Mouse (Mus musculus) kidney, embryonic 14.5 days (tissue): ENCODE measurements at regions not wholly inside any gene's neighbourhood (a gene's known extent, or its start where the extent isn't known, plus 50 kb on each side); places are given as distances from the start of the nearest gene placed in this dataset.

Source experiments
- ATAC-seq: fragments of 200-750 bp; cut with Nextera tagmentation; 2 replicates; pipeline ENCODE4 v1.8.0; 2017; ENCODE audit warnings: moderate number of reproducible peaks, mild to moderate bottlenecking, moderate TSS enrichment, moderate library complexity; ENCODE audit not compliant: low FRiP score, low TSS enrichment
- H3K27ac ChIP-seq: fragments of 300-500 bp; sonication (generic); 2 replicates; pipeline ENCODE4 v1.5.1; 2014; ENCODE audit warnings: low read depth, mild to moderate bottlenecking, low read length, moderate library complexity, mixed read lengths
- H3K27me3 ChIP-seq: fragments of 300-500 bp; sonication (generic); 2 replicates; pipeline ENCODE4 v1.6.1; 2014; ENCODE audit warnings: mild to moderate bottlenecking, low read length; ENCODE audit not compliant: control insufficient read depth, insufficient read depth
- H3K36me3 ChIP-seq: fragments of 300-500 bp; sonication (generic); 2 replicates; pipeline ENCODE4 v1.6.1; 2014; ENCODE audit warnings: low read length, mixed read lengths; ENCODE audit not compliant: control insufficient read depth, insufficient read depth
- H3K4me1 ChIP-seq: fragments of 300-500 bp; sonication (generic); 2 replicates; pipeline ENCODE4 v1.6.1; 2014; ENCODE audit warnings: low read length, mixed read lengths; ENCODE audit not compliant: control insufficient read depth, insufficient read depth
- H3K4me2 ChIP-seq: fragments of 300-500 bp; sonication (generic); replicated peaks from 2 replicates; pipeline ENCODE4 v1.6.1; 2014; ENCODE audit warnings: low read depth, mild to moderate bottlenecking, low read length
- H3K4me3 ChIP-seq: fragments of 300-500 bp; sonication (generic); 2 replicates; pipeline ENCODE4 v1.5.1; 2014; ENCODE audit warnings: mild to moderate bottlenecking, low read length
- H3K9ac ChIP-seq: fragments of 300-500 bp; sonication (generic); 2 replicates; pipeline ENCODE4 v1.6.1; 2014; ENCODE audit warnings: low read depth, mild to moderate bottlenecking, low read length, moderate library complexity
- H3K9me3 ChIP-seq: fragments of 300-500 bp; sonication (generic); 2 replicates; pipeline ENCODE4 v1.6.1; 2016; ENCODE audit warnings: low read length; ENCODE audit not compliant: control insufficient read depth
- WGBS: fragments of 180-500 bp; shearing (Covaris S2); extraction: QIAGEN DNeasy Blood & Tissue Kit; methylation state at CpG from one replicate; pipeline ENCODE4 v1.1.7; 2014; 5-methylcytosine and 5-hydroxymethylcytosine counted together

DNA sequence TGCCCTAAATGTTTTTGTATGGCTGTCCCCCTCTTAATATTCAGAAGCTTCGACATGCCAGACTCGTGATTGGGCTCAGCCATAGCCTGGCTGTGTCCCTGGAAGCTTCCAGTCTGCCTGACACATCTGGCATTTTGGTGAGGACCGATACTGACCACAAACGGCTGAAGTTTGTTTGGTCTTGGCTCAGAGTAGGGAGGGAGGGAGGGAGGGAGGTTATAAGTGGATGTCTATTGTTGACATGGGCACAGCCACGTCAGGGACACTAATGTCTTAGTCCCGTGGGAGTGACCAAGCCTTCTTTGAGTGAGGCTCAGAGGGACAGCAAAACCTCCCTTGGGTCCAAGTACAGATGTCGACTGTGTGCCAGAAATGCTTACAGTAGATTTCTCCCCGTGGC lies 151.7 kb downstream of the Chst1 start:
- H3K36me3 ChIP-seq = no peaks in the 10 kb centered on the region
- ATAC-seq = no peak
- H3K4me3 ChIP-seq = no peak overlapping the region
- 31% methylated on average over 8 of the region's 8 CpGs for whole genome bisulfite sequencing
- H3K4me2 ChIP-seq = no peak overlapping the region
- no peaks in the 10 kb centered on the region for H3K27me3 ChIP-seq
- no peaks in the 10 kb centered on the region for H3K9me3 ChIP-seq
- H3K4me1 ChIP-seq = 0 out of 2 replicates have a peak, but pooled peaks cover 5% of the 10 kb centered on the region
- no peak overlapping the region for H3K27ac ChIP-seq
- H3K9ac ChIP-seq = no peak overlapping the region

DNA sequence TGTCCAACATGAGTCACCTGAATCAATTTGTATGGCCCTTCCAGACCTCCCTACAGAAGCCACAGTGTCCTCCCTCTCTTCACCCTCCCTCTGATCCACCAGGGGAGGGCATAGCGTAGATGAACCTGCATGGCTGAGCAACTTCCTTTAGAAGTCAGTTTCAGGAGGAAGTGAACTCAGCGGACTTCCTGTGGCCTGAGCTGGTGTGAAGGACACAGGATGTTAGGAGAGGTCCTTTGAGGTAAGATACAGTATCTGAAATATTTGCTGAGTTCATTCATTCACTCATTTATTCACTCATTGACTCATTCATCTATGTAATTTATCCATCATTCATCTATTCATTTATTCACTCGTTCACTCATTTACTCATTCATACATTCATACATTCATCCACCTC lies 152.6 kb downstream of the Chst1 start:
- Histone ChIP-seq H3K9me3 (no peaks in the 10 kb centered on the region), H3K27me3 (no peaks in the 10 kb centered on the region), H3K4me3 (no peak overlapping the region), H3K27ac (no peak overlapping the region), H3K9ac (no peak overlapping the region), H3K36me3 (no peaks in the 10 kb centered on the region), H3K4me2 (no peak overlapping the region), H3K4me1 (0 out of 2 replicates have a peak, but pooled peaks cover 5% of the 10 kb centered on the region)
- WGBS = 84% methylated on average over 3 of the region's 3 CpGs
- no peak for ATAC-seq

DNA sequence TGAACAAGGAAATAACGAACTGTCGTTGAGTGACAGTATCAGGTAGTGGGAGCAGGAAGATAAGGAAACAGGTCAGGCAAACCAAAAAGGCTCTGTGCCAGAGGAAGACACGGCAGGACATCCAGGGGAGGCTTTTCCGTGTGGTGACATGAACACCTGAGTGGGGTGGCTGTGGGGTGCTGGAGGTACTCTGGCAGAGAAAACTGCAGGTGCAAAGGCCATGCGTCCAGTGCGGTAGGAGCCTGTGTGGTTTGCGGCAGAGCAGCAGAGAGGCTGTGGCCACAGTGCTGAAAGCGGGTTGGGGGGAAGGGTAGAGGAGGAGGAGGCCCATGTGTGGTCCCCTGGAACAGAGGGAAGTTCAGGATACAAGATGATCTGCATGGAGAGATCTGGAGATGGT lies 153.3 kb downstream of the Chst1 start:
- H3K27ac ChIP-seq = no peak overlapping the region
- WGBS = 82% methylated on average over 8 of the region's 8 CpGs
- no peak overlapping the region for H3K4me3 ChIP-seq
- H3K9me3 ChIP-seq = no peaks in the 10 kb centered on the region
- H3K27me3 ChIP-seq = no peaks in the 10 kb centered on the region
- no peak overlapping the region for H3K4me2 ChIP-seq
- ATAC-seq = no peak
- no peaks in the 10 kb centered on the region for H3K36me3 ChIP-seq
- no peak overlapping the region for H3K9ac ChIP-seq
- 0 out of 2 replicates have a peak, but pooled peaks cover 5% of the 10 kb centered on the region for H3K4me1 ChIP-seq

DNA sequence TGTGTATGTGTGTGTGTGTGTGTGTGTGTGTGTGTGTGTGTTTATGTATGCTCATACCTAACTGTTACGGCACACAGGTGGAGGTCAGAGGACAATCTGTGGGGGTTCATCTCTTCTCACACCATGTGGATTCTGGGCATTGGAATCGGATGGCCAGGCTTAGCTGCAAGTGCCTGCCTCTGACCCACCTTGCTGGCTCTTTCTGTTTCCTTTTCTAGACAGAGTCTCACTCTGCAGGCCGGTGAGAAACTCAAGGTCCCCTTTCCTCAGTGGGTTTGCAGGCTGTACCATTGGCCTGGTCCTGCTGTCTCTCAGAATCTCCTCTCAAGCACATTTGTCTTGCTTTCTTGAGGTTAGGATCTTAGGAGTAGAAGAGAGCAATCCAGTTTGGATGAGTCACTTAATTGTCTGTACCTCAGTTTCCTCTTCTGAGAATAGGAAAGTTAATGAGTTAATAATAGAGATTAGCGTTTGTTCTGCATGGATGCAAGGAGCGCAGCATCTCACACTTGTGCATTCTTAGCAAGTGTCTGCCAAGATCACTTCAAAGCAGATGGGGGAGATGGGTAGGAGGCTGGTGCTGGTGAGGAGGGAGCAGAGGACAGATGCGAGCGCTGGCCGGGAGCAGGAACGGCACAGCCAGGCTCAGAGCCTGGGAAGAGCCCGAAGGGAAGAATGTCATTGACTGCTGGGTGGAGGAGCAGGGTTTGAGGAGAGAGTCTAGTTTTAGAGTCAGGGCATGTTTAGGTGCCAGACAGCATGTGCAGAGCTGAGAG lies 155.2 kb downstream of the Chst1 start:
- no peak for ATAC-seq
- no peak overlapping the region for H3K4me2 ChIP-seq
- no peaks in the 10 kb centered on the region for H3K27me3 ChIP-seq
- WGBS = 43% methylated on average over 10 of the region's 10 CpGs
- H3K4me1 ChIP-seq = 0 out of 2 replicates have a peak, but pooled peaks cover 5% of the 10 kb centered on the region
- H3K27ac ChIP-seq = no peak overlapping the region
- H3K36me3 ChIP-seq = no peaks in the 10 kb centered on the region
- no peak overlapping the region for H3K9ac ChIP-seq
- H3K9me3 ChIP-seq = no peaks in the 10 kb centered on the region
- no peak overlapping the region for H3K4me3 ChIP-seq

DNA sequence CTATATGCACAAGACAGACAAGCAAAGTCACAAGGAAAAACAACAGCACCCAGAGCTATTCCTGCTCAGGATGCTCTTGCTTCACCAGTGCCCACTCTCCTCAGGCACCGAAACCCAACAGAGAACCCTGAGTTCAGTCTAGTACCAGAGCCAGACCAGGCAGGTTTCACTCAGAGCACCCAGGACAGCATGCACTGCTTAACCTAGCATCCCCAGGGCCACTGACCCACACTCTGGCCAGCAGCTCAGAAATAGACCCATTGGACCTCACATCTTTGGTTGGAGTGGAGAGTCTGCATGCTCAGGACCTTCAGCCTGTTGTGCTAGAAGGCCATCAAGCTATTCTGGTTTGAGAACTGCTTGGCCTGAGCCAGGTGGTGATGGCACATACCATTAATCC lies 157.0 kb downstream of the Chst1 start:
- Histone ChIP-seq H3K4me3 (no peak overlapping the region), H3K9ac (no peak overlapping the region), H3K27me3 (no peaks in the 10 kb centered on the region), H3K36me3 (no peaks in the 10 kb centered on the region), H3K4me1 (no peaks in the 10 kb centered on the region), H3K9me3 (no peaks in the 10 kb centered on the region), H3K4me2 (no peak overlapping the region), H3K27ac (no peak overlapping the region)
- 94% methylated on average over 1 of the region's 1 CpGs for WGBS
- ATAC-seq = no peak

DNA sequence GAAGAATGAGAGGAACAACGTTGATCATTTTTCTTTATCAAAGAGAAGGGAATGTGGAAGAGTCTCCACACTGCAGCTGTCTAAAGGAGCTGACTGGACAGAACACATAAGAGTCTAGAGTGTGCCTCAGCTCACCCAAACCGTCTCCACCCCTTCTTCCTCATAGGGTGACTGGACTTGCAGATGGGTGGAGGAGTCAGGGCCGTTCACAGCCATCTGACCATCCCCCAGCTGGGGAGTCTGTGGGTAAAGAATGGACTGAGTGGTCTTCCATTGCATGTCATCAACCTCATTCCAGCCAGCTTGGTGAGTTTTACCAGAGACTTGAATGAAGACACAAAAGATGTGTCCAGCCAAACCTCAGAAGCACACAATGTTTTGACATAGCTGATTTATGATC lies 156.1 kb upstream of the Syt13 start:
- H3K36me3 ChIP-seq = no peaks in the 10 kb centered on the region
- no peak overlapping the region for H3K27ac ChIP-seq
- no peaks in the 10 kb centered on the region for H3K4me1 ChIP-seq
- 53% methylated on average over 3 of the region's 3 CpGs for WGBS
- no peak overlapping the region for H3K9ac ChIP-seq
- H3K4me3 ChIP-seq = no peak overlapping the region
- no peaks in the 10 kb centered on the region for H3K9me3 ChIP-seq
- ATAC-seq = no peak
- no peaks in the 10 kb centered on the region for H3K27me3 ChIP-seq
- no peak overlapping the region for H3K4me2 ChIP-seq

DNA sequence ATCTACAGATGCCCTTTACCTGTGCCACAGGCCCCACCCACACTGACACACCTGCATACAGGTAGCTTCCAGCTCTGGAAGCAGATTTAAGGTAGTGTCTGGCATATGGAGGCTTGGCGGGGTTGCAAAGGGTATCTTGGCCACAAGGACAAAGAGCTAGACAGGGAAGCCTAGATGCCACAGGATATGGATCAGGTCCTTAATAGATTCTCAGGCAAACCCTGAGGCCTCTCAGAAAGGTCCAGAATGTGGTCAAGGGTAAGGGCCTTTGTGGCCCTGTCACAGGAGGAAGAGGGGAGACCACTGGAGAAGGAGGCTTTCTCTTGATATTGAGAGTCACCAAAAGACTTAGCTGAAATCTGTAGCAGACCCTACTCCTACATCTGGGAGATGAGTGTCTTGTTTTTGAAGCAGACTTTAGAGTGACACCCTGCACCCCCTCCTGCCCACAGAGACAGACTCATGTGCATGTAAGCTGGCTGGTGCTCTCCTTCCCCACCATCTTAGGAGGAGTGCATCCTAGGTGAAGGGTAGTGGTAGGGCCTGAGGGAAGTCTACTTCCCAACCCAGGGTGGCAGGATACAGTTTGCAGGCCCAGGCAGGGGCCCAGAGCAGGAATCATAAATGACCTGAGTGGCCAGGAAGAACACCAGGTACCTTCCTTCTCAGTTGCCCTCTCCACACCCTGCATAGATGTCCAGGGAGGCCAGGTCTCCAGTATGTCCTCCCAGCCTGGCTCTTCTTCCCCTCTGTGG lies 150.8 kb upstream of the Syt13 start:
- no peak for ATAC-seq
- H3K4me1 ChIP-seq = no peaks in the 10 kb centered on the region
- no peak overlapping the region for H3K4me3 ChIP-seq
- H3K27ac ChIP-seq = no peak overlapping the region
- no peak overlapping the region for H3K9ac ChIP-seq
- no peaks in the 10 kb centered on the region for H3K36me3 ChIP-seq
- 96% methylated on average over 1 of the region's 1 CpGs for WGBS
- no peaks in the 10 kb centered on the region for H3K27me3 ChIP-seq
- no peaks in the 10 kb centered on the region for H3K9me3 ChIP-seq
- no peak overlapping the region for H3K4me2 ChIP-seq

DNA sequence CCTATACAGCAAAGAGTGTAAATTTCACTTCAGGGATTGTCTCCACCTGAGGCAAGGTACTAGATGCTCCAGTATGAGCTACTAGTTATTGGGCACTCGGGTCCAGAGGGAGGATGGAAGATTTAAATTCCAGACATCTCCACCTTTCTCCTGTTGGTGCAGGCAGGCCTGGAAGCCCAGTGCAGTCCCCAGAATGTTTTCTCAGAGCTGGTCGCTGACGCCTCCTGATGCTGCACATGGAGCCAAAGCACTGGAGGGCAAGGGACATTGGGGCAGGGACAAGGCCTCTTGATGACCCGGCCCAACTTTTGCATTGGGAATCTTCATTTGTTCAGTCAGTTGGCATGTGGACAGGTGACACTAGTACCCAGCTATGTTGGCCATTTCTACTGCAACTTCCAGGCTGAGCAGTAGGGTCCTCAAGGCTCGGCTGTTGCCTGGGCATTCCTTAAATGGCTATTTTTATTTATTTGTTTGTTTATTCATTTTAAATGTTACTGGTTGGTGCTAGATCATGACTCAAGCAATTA lies 147.4 kb upstream of the Syt13 start:
- Histone ChIP-seq H3K27ac (no peak overlapping the region), H3K4me1 (no peaks in the 10 kb centered on the region), H3K9me3 (no peaks in the 10 kb centered on the region), H3K27me3 (no peaks in the 10 kb centered on the region), H3K36me3 (no peaks in the 10 kb centered on the region), H3K4me2 (no peak overlapping the region), H3K9ac (no peak overlapping the region), H3K4me3 (no peak overlapping the region)
- WGBS = 86% methylated on average over 5 of the region's 5 CpGs
- no peak for ATAC-seq

DNA sequence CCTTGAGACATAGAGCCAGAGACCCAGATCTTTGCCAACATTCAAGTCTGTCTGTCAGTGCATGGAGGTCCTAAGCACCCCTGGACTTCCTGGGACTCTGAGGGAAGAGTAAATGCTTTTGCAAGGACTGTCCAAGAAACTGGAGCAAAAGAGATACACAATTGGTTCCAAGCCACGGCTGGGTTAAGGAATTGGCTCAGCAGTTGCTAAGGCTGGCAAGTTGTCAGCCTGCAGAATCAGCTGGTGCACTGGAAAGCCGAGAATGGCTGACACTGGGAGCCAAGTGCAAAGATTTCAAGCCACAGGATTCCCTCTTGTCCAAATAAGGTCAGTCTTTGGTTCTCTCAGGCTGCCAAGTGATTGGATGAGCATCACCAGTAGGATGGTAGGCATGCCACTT lies 146.8 kb upstream of the Syt13 start:
- H3K4me2 ChIP-seq = no peak overlapping the region
- H3K4me3 ChIP-seq = no peak overlapping the region
- 71% methylated on average over 2 of the region's 2 CpGs for WGBS
- no peaks in the 10 kb centered on the region for H3K4me1 ChIP-seq
- no peaks in the 10 kb centered on the region for H3K9me3 ChIP-seq
- no peak overlapping the region for H3K9ac ChIP-seq
- ATAC-seq = no peak
- no peaks in the 10 kb centered on the region for H3K27me3 ChIP-seq
- no peaks in the 10 kb centered on the region for H3K36me3 ChIP-seq
- H3K27ac ChIP-seq = no peak overlapping the region
